Mouse (Mus musculus): ENCODE data around the gene Serpinb13.
"Not testable (repeated sequence)": the region's sequence is repeated elsewhere in the genome, so short reads cannot be mapped to it uniquely, and the experiment has no call there.

The Serpinb13 gene

DNA sequence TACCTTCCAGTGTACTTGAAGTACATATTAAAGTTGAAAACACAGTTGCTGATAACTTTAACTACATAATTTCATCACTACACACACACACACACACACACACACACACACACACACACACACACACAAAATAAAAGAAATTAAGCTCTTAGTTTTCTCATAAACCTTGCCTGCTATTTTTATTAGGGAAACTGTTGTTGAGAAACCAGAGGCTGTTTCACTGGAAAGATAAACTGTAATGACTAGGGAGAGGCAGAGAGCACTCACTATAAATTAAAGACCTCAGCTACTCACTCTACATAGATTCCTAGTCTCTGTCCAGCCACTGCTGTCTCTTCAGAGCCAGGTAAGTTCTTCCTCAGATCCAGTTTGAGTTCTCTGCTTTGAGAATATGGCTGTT is at the start of gene Serpinb13:
Gene Serpinb13 (plus strand): TSS at position 301 of the 400 bp plus-strand sequence.
- DNase-seq (ENCODE audit: extremely low read depth, low read depth), result no peak

DNA sequence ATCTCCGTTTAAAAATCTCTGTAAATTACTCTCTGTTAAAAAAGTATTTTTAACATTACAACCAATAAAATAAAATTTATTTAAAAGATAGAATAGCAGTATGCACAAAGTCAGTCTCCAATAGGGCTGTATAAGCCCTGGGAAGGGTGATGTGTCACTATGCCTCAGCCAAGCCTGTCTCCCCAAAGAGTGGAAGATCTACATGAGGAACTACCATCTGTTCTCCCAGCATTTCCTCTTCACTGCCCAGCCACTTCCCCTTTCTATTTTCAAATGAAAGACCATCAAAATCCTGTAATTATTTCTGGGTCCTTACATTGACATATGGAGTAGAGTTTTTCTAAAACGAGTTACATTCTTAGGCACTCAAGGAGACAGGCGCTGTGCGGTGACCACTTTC is 48.8 kb upstream of the Serpinb13 start:
- DNase-seq (ENCODE audit: extremely low read depth, low read depth), result peak; percentile 92

DNA sequence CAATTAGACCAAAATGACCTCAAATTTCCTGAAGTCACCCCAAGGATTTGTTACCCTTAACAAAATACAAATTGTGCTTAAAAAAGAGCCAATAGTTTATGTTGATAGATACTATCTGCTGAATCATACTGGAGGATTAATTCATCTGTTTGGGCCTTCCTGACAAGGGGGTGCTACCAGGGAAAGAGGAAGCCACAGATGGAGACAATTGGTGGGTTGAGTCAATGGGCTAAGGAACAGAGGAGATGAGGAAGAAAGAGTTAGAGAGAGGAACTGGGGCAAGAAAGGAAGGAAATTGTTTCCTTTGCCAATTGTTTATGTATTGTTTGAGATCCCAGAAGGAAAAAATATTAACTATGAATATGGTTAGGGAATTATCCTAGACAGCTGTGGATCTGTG is 47.1 kb upstream of the Serpinb13 start:
- peak; percentile 72 for DNase-seq (ENCODE audit: extremely low read depth, low read depth)

DNA sequence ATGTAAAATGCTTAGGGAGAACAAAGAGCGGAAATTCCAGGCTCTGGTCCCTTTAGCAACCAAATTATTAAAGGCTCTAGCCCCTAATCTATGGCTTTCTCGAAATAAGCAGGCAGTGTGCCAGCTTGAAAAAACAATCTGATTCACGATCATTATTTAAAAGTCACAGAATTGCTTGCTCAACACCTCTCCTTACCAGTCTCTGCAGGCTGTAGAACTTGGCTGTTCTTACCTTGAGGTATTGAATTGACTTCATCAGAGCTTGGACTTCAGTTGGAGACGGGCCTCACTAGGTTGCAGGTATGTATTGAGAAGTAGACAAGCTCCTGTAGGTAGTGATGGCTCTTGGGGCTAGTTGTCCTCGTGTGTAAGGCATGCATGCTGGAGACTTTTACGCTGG is 46.5 kb upstream of the Serpinb13 start, which contains the start of gene Serpinb12:
Gene Serpinb12 (plus strand): TSS at position 185 of the 400 bp plus-strand sequence.
- no peak for DNase-seq (ENCODE audit: extremely low read depth, low read depth)

DNA sequence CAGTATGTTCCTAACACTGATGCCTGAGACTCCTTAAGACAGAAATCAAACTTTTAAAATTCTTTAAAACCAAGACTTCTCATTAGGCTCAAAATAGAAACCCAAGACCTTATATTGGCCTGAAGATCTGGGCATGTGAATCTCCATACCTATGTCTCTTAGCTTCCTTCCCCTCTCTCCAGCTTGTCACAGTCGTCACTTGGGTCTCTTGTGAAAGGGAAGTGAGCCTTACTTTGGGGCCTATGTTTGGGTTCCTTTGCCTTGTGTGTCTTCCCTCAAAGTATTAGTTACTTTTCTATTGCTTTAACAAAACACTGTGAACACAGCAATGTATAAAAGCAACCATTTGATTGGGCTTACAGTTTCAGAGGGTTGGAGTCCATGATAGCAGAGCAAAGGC is 33.6 kb upstream of the Serpinb13 start:
- no peak for DNase-seq (ENCODE audit: extremely low read depth, low read depth)

DNA sequence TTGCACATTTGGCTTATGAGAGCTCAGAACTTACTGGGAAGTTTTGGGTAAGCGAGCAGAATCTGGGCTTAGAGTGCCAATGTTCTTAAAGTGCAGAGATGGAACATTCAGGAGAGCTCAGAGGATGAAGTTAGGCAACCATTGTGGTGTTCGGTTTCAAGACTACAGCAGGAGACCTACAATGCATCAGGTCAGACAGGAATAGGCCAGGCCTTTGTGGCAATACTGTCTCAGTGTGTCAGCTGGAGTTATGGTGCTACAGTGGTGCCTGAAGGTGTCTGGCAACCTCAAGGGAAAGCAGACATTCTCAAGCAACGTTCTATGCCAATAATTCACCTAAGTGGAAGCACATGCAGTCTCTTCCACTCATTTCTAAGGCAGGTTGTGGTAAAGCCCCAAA is 20.8 kb upstream of the Serpinb13 start:
- no peak for DNase-seq (ENCODE audit: extremely low read depth, low read depth)

DNA sequence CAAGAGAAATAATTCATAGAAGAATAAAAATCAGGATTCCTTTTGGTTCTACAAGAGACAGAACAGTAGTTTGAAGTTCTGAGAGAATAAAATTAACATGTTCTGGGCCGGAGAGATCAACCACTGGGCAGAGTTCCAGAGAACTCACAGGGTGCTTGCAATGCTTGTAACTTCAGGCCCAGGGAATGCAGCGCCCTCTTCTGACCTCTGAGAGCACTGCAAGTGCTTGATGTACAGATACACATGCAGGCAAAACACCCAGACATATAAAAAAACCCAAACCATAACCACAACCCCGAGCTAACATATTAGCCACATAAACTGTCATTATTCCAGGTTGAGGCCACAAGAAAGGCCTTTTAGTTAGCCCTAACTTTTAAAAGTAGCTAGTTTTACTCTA is 19.8 kb upstream of the Serpinb13 start:
- peak; percentile 72 for DNase-seq (ENCODE audit: extremely low read depth, low read depth)

DNA sequence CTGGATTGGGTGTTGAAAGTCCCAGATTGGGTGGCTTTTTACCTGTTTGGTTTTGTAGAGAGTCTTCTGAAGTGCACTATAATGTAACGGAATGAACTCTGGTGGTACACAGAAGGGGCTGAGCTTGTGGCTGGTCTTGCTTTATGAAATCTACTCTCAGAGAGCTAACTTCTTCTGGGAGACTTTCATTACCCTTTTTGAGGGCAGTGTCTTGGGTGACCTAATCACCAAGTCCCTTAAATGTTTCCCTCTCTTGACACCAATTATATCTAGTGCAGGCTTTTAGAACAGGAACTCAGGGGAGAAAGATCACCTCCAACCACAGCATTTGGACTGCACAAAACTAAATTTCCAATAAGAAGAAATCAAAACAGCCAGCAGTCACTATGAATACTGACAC is 2.3 kb downstream of the Serpinb13 start:
- no peak for DNase-seq (ENCODE audit: extremely low read depth, low read depth)

DNA sequence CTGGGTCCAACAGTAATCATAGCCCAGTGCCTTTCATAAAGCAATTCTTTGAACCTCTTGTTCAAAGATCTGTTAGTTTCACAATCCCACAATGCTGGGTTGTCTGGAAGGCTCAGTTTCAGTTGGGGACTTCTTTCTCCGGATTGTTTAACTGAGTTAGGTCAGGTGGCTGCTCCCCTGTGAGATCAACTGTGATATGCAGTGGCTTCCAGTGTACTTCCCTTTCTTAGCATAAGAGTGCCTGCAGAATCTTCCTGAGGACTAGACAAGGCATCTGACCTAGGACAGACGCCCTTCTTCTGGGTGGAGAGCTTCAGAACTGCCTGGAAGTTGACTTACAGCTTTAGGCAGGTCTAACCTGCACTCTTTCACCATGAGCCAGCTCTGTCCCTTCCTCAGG is 3.1 kb downstream of the Serpinb13 start:
- peak; percentile 54 for DNase-seq (ENCODE audit: extremely low read depth, low read depth)

DNA sequence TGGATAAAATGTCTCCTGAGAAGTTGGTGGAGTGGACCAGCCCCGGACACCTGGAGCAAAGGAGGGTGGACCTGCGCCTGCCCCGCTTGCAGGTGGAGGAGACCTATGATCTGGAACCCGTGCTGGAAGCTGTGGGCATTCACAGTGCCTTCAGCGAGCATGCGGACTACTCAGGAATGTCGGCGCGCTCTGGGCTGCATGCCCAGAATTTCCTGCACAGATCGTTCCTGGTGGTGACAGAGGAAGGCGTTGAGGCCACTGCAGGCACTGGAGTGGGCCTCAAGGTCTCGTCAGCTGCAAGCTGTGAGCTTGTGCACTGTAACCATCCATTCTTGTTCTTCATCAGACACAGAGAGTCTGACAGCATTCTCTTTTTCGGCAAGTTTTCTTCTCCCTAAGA is 19.6 kb downstream of the Serpinb13 start:
- no peak for DNase-seq (ENCODE audit: extremely low read depth, low read depth)

DNA sequence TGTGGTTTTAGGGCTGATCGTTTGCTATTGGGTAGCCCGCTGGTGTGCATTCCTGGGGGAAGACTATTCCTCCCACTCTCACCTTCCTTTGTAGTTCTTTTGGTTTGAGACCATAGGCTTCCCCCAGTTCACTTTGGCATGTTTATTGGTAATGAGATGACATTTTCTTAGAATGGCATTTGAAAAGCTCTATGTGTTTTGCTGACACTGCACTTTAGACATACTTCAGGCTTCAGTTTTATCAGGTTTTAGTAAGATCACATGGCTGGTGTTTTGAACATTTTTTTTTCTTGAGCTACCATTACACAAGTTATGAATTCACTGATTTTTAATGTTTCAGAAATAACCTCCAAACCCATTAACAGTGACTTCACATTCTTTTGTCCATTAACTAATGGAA is 21.0 kb downstream of the Serpinb13 start:
- DNase-seq (ENCODE audit: extremely low read depth, low read depth), result no peak

DNA sequence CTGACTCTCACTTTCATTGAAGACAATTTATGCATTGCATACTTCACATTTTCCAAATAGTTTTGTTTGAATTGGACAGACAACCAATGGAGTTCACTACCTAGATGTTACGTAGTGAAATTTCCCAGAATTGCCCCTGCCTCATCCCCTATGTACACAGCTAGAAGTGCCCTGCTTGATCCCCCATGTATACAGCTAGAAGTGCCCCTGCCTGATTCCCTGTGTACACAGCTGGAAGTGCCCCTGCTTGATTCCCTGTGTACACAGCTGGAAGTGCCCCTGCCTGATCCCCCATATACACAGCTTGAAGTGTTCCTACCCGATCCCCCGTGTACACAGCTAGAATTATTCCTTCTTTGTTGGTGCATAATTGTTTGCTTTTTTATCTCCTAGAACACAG is 25.5 kb downstream of the Serpinb13 start:
- DNase-seq (ENCODE audit: extremely low read depth, low read depth), result no peak

DNA sequence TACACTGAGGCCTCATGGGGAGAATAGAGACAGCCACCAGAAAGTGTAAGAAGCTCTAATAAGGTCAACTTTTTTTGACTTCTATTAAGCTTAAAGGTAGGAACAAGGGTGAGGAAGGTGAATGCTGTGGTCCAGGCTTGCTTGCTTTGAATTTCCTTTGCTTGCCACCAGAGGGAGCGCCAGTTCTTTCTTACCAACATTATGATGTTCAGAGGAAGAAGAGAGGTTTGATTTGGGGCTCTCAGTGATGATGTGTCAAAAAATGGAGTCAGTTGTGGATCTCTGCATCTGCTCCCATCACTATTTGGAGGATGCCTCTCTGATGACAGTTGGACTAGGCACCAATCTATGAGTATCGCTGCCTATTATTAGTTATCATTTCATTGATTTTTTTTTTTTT is 33.7 kb downstream of the Serpinb13 start:
- DNase-seq (ENCODE audit: extremely low read depth, low read depth), result peak; percentile 29

DNA sequence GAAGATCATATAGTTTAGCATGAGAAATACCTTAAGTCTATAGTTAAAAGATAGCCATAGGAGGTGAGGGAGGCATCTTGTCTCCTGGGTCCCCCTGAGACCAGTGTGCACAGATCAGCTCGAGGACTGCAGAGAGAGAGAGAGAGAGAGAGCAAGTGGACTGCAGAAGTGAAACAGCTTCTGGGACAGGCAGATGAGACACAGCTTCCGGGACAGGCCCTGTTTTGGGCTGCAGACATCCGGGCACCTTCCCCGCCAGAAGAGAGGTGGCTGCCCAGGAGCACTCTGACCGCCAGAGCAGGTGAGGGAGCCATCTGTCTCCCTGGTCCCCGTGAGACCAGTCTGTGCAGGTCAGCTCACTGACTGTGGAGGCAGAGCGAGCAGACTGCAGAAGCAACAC is 34.4 kb downstream of the Serpinb13 start:
- no peak for DNase-seq (ENCODE audit: extremely low read depth, low read depth)

DNA sequence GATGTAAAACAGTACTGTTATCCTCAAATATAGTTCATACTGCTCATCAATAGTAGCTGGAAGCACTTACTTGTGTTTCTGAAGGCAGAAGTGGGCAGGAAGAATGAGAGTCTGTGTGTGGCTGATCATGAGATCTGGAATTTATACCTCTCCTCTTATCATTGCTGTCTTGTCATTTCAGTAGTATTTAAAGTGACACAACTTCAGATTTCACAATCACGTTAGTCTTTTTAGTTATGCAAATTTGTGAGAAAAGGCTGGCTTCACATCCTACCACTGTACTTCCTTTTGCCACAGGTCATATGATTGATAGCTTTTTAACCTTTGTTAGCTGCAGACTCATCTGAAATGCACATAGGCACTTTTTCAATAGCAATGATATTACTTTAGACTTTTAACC is 45.1 kb downstream of the Serpinb13 start:
- DNase-seq (ENCODE audit: extremely low read depth, low read depth), result no peak

DNA sequence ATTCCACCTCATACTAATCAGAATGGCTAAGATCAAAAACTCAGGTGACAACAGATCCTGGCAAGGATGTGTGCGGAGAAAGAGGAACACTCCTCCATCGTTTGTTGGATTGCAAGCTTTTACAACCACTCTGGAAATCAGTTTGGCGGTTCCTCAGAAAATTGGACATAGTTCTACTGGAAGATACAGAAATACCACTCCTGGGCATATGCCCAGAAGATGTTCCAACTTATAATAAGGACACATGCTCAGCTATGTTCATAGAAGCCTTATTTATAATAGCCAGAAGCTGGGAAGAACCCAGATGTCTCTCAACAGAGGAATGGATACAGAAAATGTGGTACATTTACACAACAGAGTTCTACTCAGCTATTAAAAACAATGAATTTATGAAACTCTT is 53.5 kb downstream of the Serpinb13 start:
- DNase-seq (ENCODE audit: extremely low read depth, low read depth), result not testable (repeated sequence)
